Mouse (Mus musculus) 3134 (cell line): Measurements from ENCODE around the gene Gm10644.

Experiments used
- DNase-seq: peaks from one replicate; pipeline ENCODE4 v3.0.0-alpha.2; 2011; ENCODE audit warnings: low spot score; ENCODE audit not compliant: insufficient read length; ENCODE audit errors: extremely low read depth

Gene Gm10644

DNA sequence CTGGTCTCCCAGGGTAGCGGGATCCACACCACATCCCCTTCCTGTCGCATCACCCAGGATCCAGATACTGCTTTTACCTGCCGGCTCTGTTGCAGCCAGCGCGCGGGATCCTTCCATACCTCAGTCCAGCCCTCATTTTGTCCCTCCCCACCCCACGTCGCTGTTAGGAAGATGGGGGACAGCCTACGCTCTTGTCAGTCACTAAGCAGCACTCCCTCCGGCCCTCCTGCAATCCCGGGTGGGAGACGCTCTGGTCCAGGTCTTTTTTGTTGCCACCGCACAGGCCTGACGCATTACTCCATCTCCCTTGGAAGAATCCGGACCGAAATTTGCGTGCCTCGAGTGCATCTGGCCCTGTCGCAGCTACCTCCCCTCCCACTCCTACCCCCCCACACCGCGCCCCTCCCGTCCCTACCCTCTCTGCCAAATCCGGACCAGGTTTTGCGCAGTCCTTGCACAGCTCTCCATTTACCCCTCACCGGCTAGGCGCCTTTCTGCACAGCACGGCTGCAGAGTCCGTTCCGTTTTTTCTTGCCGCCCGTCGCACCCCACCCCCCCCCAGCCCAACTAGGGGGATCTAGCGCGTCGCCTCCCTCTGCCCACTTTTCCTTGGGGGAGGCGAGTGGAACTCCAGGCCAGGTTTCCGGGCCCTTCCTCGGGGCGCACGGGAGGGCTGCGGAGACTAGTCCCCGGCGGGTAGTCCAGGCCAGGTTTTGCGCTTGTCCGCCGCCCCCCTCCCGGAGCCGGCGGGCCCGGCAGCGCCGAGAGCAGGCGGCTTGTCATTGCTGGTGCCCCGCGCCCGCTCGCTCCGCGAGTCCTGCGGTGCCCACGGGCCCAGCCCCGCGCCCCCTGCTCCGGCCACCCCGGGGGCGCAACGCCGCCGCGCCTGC is 55.4 kb downstream of the Gm10644 start, which contains the start of gene Adgrl1:
Gene Adgrl1 (plus strand): TSS at position 743 of the 890 bp plus-strand sequence.
- peak; percentile 93 for DNase-seq

DNA sequence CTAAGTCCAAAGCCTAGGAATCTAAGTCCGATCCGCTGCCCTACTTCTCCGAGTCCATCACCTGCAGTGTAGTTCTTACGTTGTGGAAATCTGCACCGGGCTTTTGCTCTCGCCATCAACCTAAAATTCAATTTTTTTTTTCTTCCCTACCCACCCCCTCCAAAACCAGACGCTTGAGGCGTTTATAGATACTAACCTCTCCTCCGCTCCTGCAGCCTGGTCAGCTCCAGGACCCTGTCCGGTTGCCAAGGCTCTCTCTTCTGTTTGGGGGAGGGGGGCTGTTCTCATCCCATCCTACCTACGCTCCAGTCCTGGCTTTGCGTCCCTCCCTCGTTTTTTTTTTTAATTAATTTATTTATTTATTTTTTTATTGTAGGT is 56.0 kb downstream of the Gm10644 start:
- no peak for DNase-seq

DNA sequence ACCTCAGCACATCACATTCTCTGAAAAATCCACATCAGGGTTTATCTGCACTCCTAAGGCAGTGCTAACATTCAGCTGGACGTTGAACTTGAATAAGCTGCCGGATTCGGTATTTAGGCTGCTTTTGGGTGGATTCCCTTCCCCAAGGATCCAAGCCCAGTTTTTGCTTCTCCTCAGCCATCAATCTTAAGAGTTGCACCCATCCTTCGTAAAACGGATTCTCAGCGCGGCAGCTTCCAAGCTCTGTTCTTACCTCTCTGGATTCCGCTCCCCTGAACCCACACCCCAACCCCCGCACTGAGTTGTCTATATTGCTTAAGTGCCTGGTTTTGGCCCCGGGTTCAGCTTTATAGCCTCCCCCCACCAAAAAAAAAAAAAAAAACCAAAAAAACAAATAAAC is 56.5 kb downstream of the Gm10644 start:
- DNase-seq, result no peak

DNA sequence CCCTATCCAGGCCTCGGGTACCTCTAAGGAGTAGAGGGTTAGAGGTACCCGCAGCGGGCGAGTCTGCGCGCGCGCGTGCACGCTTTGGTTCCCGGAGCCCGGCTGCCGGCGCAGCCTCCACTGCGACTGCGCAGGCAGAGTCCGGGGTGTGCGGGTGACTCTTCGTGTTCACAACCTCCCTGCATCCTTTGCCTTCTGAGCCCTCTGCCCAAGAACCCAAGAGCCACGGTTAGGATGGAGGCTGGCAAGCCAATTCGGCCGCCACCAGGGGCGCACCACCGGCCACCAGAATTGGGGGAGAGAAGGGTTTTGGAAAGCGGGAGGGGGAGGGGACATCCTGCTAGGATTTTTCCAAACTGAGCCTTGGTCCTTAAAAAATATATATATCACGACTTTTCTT is 57.8 kb downstream of the Gm10644 start:
- no peak for DNase-seq

DNA sequence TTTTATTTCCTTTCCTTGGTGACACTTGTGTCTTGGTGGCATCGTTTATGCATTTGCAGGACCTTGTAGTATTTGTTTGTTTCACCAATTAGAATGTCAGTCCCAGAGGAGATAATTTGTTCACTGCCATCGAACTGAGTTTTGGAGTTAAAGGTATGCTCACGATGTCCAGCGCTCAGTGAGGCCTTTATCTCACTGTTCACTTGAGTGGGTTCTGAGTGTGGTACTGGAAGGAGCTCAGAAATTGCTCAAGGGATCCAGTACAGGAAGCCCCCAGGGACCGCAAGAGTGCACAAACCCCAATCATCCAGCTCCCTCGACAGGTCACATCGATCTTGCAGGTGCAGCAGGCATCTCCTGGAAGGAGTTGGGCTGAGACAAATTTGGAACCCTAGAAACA is 58.5 kb downstream of the Gm10644 start:
- no peak for DNase-seq

DNA sequence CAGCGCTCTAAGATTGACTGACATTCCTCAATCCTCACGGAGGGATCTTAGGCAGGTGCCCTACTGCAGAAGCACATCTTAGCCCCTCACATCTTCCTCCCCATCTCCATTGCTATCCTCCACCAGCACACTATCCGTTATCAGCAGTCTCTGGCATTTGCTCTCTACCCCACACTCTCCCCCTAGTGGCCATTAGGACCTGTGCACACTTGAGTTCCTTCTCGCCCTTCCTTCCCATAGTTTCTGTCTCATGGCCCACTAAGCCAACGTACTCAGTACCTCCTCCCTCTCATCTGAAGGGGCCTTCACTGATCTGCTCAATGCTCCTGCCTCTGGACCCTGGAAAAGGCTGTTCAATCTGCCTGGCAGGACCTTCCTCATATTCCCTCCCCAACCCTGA is 59.1 kb downstream of the Gm10644 start:
- DNase-seq, result no peak

DNA sequence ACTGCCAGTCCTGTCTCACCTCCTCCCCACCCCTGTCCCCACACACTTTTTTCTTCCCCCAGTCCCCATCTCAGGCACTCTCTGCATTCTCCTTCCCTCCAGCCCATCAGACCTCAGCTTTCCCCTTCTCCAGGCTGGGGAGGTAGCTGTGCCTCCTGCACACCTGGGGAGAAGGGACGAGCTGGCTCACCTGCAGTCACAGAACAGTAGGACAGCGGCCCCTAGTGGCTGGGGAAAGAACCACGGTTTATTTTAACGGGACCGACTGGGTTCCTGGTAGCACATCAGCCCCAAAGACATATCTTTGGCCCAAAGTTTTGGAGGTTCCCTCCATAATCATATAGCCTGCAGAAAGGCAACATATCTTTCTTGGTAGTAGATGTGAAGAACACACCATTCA is 61.1 kb downstream of the Gm10644 start:
- DNase-seq, result peak; percentile 44

DNA sequence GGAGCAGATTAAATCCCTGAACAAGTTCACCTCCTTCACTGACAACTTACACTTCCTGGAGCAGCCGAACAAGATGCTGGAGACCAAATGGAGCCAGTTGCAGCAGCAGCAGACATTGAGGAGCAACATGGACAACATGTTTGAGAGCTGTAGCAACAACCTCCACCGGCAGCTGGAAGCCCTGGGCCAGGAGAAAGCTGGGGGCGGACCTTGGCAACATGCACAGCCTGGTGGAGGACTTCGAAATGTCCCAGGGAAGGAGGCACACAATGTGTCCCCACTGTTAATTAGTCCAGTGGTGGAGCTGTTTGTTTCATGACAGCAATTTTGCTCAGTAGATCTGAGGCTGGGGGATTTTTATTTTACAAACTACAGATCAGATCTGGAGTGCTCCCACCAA is 62.9 kb downstream of the Gm10644 start:
- DNase-seq, result no peak

DNA sequence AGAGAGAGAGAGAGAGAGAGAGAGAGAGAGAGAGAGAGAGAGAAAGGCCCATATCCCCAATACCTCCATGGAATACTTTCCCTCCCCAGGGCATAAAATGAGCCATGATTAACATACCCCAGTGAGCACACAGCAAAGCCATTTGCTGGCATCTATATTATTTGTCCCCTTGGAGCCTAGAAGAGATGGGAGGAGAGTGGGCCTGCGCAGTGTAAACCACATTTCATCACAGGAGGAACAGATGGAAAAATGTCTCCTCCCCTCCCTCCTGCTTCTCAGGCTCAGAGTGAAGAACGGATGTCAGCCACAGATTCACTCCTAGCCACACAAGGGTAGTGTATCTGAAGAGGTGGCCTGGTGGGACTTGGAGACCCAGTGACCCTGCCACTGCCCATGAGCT is 66.6 kb downstream of the Gm10644 start:
- DNase-seq, result no peak
